Mouse (Mus musculus) kidney, postnatal 0 days (tissue): ENCODE measurements around the gene Krt80. TPM values are rescaled to one million over a fixed set of nuclear protein-coding genes. Genes with fewer than 3 reads are reported as not detected.

Experiments
- ATAC-seq: fragments of 200-750 bp; cut with Nextera tagmentation; replicated peaks from 2 replicates; pipeline ENCODE4 v1.8.0; 2017; ENCODE audit warnings: low read depth, moderate number of reproducible peaks, moderate TSS enrichment, moderate library complexity; ENCODE audit not compliant: low FRiP score
- DNase-seq: peaks from one replicate; pipeline ENCODE4 v3.0.0-alpha.2; 2016; ENCODE audit warnings: low spot score
- H3K27ac ChIP-seq: fragments of 300-500 bp; sonication (generic); 2 replicates; pipeline ENCODE4 v1.5.1; 2014; ENCODE audit warnings: mild to moderate bottlenecking
- H3K27me3 ChIP-seq: fragments of 300-500 bp; sonication (generic); 2 replicates; pipeline ENCODE4 v1.6.1; 2014; ENCODE audit warnings: low read length, mixed read lengths; ENCODE audit not compliant: insufficient read depth
- H3K36me3 ChIP-seq: fragments of 300-500 bp; sonication (generic); 2 replicates; pipeline ENCODE4 v1.6.1; 2014; ENCODE audit warnings: low read length, mixed read lengths; ENCODE audit not compliant: insufficient read depth
- H3K4me1 ChIP-seq: fragments of 300-500 bp; sonication (generic); replicated peaks from 2 replicates; pipeline ENCODE4 v1.6.1; 2014; ENCODE audit warnings: antibody characterized with exemption, low read length, mixed read lengths; ENCODE audit not compliant: insufficient read depth
- H3K4me2 ChIP-seq: fragments of 300-500 bp; sonication (generic); 2 replicates; pipeline ENCODE4 v1.6.1; 2014; ENCODE audit warnings: mild to moderate bottlenecking, low read length, moderate library complexity, mixed read lengths
- H3K4me3 ChIP-seq: fragments of 300-500 bp; sonication (generic); replicated peaks from 2 replicates; pipeline ENCODE4 v1.5.1; 2014; ENCODE audit warnings: low read depth, low read length
- H3K9ac ChIP-seq: fragments of 300-500 bp; sonication (generic); 2 replicates; pipeline ENCODE4 v1.6.1; 2014; ENCODE audit warnings: low read depth, low read length
- H3K9me3 ChIP-seq: fragments of 300-500 bp; sonication (generic); replicated peaks from 2 replicates; pipeline ENCODE4 v1.6.1; 2016; ENCODE audit warnings: low read length, inconsistent platforms, mixed read lengths
- CTCF ChIP-seq: IDR thresholded peaks from 2 replicates; pipeline ENCODE4 v1.5.1; 2016; ENCODE audit warnings: antibody characterized with exemption, low read depth, mild to moderate bottlenecking, moderate library complexity
- WGBS: fragments of 180-500 bp; shearing (Covaris S2); extraction: QIAGEN DNeasy Blood & Tissue Kit; methylation state at CpG from one replicate; pipeline ENCODE4 v1.1.7; 2014; 5-methylcytosine and 5-hydroxymethylcytosine counted together
- polyA plus RNA-seq: library from polyadenylated mRNA; unstranded; fragments of >200 nt; fragmentation: Nextera tagmentation; extraction: Ambion mirVana; gene quantifications from 2 replicates; pipeline ENCODE4 v1.2.1, GENCODE M21; 2015

Krt80 gene
- polyA plus RNA-seq, 1 experiment from 2014 or later = 1.9 TPM

GRCm38 (mm10) chr15:101366482-101366881 lies 3.5 kb downstream of the Krt80 start:
- H3K4me3 ChIP-seq = no peak overlapping the region
- no peak for TF ChIP-seq CTCF
- H3K4me1 ChIP-seq = peaks cover 16% of the 10 kb centered on the region; the same call in 1 of the 2 replicates
- H3K36me3 ChIP-seq = no peaks in the 10 kb centered on the region
- 60% methylated on average over 3 of the region's 3 CpGs for WGBS
- no peak for DNase-seq
- ATAC-seq = no peak
- no peaks in the 10 kb centered on the region for H3K9me3 ChIP-seq
- no peak overlapping the region for H3K9ac ChIP-seq
- no peak overlapping the region for H3K4me2 ChIP-seq
- H3K27me3 ChIP-seq = no peaks in the 10 kb centered on the region
- no peak overlapping the region for H3K27ac ChIP-seq

DNA sequence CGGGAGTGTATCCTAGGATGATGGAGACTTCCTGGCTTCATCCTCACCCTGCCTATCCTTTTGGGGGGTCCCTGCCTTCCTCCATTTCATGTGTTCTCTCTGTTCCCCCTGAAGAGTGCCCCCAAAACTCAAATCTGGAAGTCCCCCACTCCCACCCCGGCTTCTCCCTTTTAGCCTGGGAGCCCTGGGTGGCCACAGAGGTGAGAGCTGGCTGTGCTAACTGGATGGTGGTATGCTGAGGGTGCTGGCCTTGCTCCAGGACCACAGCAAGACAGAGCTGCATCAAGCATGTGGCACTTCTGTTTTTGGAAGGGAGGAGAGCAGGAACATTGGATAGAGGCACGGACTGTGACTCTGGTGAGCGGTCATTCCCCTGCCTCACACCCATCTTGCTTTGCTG lies 4.2 kb downstream of the Krt80 start:
- peaks cover 16% of the 10 kb centered on the region; the same call in 1 of the 2 replicates for H3K4me1 ChIP-seq
- ATAC-seq (no peak), DNase-seq (no peak)
- H3K4me3 ChIP-seq = no peak overlapping the region
- no peaks in the 10 kb centered on the region for H3K27me3 ChIP-seq
- no peak overlapping the region for H3K4me2 ChIP-seq
- no peak overlapping the region for H3K9ac ChIP-seq
- no peak overlapping the region for H3K27ac ChIP-seq
- H3K36me3 ChIP-seq = no peaks in the 10 kb centered on the region
- H3K9me3 ChIP-seq = no peaks in the 10 kb centered on the region
- no peak for TF ChIP-seq CTCF
- WGBS = 66% methylated on average over 4 of the region's 4 CpGs

- no peak for TF ChIP-seq CTCF
- Histone ChIP-seq H3K4me2 (no peak overlapping the region), H3K4me3 (no peak overlapping the region), H3K36me3 (no peaks in the 10 kb centered on the region), H3K4me1 (peaks cover 10% of the 10 kb centered on the region; the same call in 1 of the 2 replicates), H3K27me3 (no peaks in the 10 kb centered on the region), H3K9ac (no peak overlapping the region), H3K9me3 (no peaks in the 10 kb centered on the region), H3K27ac (no peak overlapping the region)
- ATAC-seq (no peak), DNase-seq (no peak)
- 62% methylated on average over 7 of the region's 7 CpGs for WGBS
Measured at GRCm38 (mm10) chr15:101364891-101365671, 4.9 kb downstream of the Krt80 start.

DNA sequence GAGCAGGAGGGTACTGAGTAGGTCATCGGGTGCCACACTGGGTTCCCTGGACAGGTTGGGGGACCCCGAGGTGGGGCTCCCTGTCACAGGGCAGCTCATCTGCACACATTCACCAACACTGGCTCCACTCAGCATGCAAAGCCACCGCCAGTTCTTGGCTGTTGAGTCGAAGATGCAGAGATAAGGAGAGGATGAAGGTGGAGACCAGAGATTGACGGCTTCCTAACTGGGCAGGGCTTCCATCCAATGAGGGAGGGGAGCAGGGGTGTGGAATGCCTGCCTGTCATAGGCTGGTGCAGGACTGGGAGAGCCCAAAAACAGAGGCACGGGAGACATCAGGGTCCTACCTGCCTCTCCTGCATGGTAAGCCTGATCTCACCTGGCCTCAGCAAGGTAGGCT lies 5.5 kb downstream of the Krt80 start:
- H3K36me3 ChIP-seq = no peaks in the 10 kb centered on the region
- ATAC-seq = no peak
- 56% methylated on average over 6 of the region's 6 CpGs for WGBS
- H3K4me3 ChIP-seq = no peak overlapping the region
- H3K9me3 ChIP-seq = no peaks in the 10 kb centered on the region
- H3K4me1 ChIP-seq = 0 out of 2 replicates have a peak, but pooled peaks cover 4% of the 10 kb centered on the region
- no peak overlapping the region for H3K9ac ChIP-seq
- H3K27me3 ChIP-seq = no peaks in the 10 kb centered on the region
- no peak overlapping the region for H3K27ac ChIP-seq
- no peak overlapping the region for H3K4me2 ChIP-seq
- no peak for TF ChIP-seq CTCF
- DNase-seq = no peak

GRCm38 (mm10) chr15:101363933-101364332 lies 6.0 kb downstream of the Krt80 start:
- Histone ChIP-seq H3K4me3 (no peak overlapping the region), H3K9ac (no peak overlapping the region), H3K4me2 (no peak overlapping the region), H3K36me3 (no peaks in the 10 kb centered on the region), H3K27me3 (no peaks in the 10 kb centered on the region), H3K9me3 (no peaks in the 10 kb centered on the region), H3K27ac (no peak overlapping the region), H3K4me1 (0 out of 2 replicates have a peak, but pooled peaks cover 3% of the 10 kb centered on the region)
- no peak for ATAC-seq
- WGBS = 73% methylated on average over 6 of the region's 6 CpGs
- DNase-seq = no peak
- TF ChIP-seq CTCF = no peak

DNA sequence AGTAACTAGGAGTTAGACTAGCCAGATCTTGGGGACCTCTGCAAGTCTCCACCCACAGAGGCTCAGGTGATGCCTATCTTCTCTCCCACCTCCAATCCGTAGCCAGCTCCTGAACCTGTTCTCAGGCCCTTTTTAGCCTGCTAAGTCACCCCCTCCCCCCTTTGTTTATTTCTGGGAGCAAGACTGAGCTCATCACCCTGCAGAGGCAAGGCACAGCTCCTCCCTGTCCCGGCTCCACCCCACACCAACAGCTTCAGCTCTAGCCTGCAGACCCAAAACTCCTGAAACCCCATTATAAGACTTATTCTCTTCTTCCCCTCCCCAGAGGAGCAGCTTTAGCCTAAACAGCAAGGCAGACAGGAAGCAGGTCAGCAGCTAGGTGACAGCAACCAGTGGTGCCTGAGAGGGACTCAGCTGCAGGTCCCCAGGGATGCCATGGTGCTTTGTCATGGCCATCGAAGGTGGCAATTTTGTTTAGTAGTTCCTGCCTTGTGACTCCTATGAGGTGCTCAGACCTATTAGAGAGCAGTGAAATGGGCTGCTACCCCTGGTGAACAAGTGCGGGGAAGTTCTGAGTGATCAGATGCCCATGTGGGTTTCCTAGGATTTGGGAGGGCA lies 7.5 kb downstream of the Krt80 start:
- H3K36me3 ChIP-seq = no peaks in the 10 kb centered on the region
- ATAC-seq (no peak), DNase-seq (no peak)
- no peaks in the 10 kb centered on the region for H3K27me3 ChIP-seq
- no peak overlapping the region for H3K4me2 ChIP-seq
- H3K9ac ChIP-seq = no peak overlapping the region
- no peak for TF ChIP-seq CTCF
- 60% methylated on average over 4 of the region's 4 CpGs for WGBS
- H3K4me1 ChIP-seq = 0 out of 2 replicates have a peak, but pooled peaks cover 3% of the 10 kb centered on the region
- no peak overlapping the region for H3K4me3 ChIP-seq
- no peaks in the 10 kb centered on the region for H3K9me3 ChIP-seq
- H3K27ac ChIP-seq = no peak overlapping the region
